In genomic region chr19:52647066-52648046, GRCm38 (mm10) we compare ENCODE assay signal across 12 mouse cellular contexts.
DNase-seq lines count a peak whose midpoint lies in the region; ATAC-seq lines count a peak whose summit lies in the region.
"Had no signal": no experiment of that assay in that cellular context is flagged by ENCODE, and none has a peak within 500 bp of the region (broad histone marks: within the 10 kb centered on the region; RNA-seq: fewer than 3 reads in every experiment).

No protein-coding gene starts in this region.

- ATAC-seq in forebrain, embryonic 14.5 days, result peak; percentile 92
- ATAC-seq in neural tube, embryonic 15.5 days (ENCODE audit: low FRiP score), result peak; percentile 28; the same call in 1 of the 2 replicates

- peak overlapping the region; percentile 9; the same call in 1 of the 2 replicates for H3K4me2 ChIP-seq in forebrain, embryonic 14.5 days (ENCODE audit: low read length)
- no peak overlapping the region for H3K4me2 ChIP-seq in neural tube, embryonic 15.5 days

- intact Hi-C loops in left cerebral cortex, postnatal 14 days (cut with DNase I), result no loop called here

- peak; percentile 28 to 42 for DNase-seq in left cerebral cortex, postnatal 14 days (ENCODE audit: low spot score in 2 of 2)
- DNase-seq in left cerebral cortex, adult 11 months (ENCODE audit: low spot score), result no peak
- DNase-seq in forebrain, embryonic 14.5 days (ENCODE audit: low spot score), result peak; percentile 85
- DNase-seq in layer of hippocampus, adult 9-10 months (ENCODE audit: low spot score), result peak; percentile 43
- no peak for DNase-seq in urinary bladder, postnatal 25 days (ENCODE audit: low spot score)
- DNase-seq in spleen, adult 12 weeks (ENCODE audit: low spot score), result no peak
- DNase-seq in adipocyte (ENCODE audit: low spot score), result no peak
- DNase-seq: heart, adult 2 months; kidney, adult 11 months; lung, postnatal 4 days had no signal

- 37% methylated on average over 17 of the region's 17 CpGs for WGBS in forebrain, embryonic 14.5 days
- WGBS in neural tube, embryonic 15.5 days, result 45% methylated on average over 17 of the region's 17 CpGs

- no peaks in the 10 kb centered on the region for H3K36me3 ChIP-seq in forebrain, embryonic 14.5 days (ENCODE audit: control insufficient read depth, insufficient read depth, low read length)
- no peaks in the 10 kb centered on the region for H3K36me3 ChIP-seq in neural tube, embryonic 15.5 days

- H3K27me3 ChIP-seq in forebrain, embryonic 14.5 days (replicated peaks; ENCODE audit: control insufficient read depth, insufficient read depth, low read length), result no peaks in the 10 kb centered on the region
- no peaks in the 10 kb centered on the region for H3K27me3 ChIP-seq in neural tube, embryonic 15.5 days (replicated peaks)

- H3K4me3 ChIP-seq in forebrain, embryonic 14.5 days (ENCODE audit: low read depth, low read length), result no peak overlapping the region
- H3K4me3 ChIP-seq in neural tube, embryonic 15.5 days (replicated peaks), result no peak overlapping the region
- H3K4me3 ChIP-seq: heart, adult 2 months had no signal

- H3K9me3 ChIP-seq in forebrain, embryonic 14.5 days (replicated peaks; ENCODE audit: control insufficient read depth, low read length), result no peaks in the 10 kb centered on the region
- H3K9me3 ChIP-seq in neural tube, embryonic 15.5 days (replicated peaks), result no peaks in the 10 kb centered on the region

- H3K4me1 ChIP-seq in forebrain, embryonic 14.5 days (ENCODE audit: control insufficient read depth, insufficient read depth, low read length), result peaks cover 7% of the 10 kb centered on the region; the same call in 1 of the 2 replicates
- H3K4me1 ChIP-seq in neural tube, embryonic 15.5 days, result peaks cover 9% of the 10 kb centered on the region; the same call in 1 of the 2 replicates

- H3K9ac ChIP-seq in forebrain, embryonic 14.5 days (ENCODE audit: low read length), result no peak overlapping the region
- H3K9ac ChIP-seq in neural tube, embryonic 15.5 days (replicated peaks), result no peak overlapping the region

- H3K27ac ChIP-seq in forebrain, embryonic 14.5 days (ENCODE audit: low read depth, low read length), result peak overlapping the region; percentile 61
- no peak overlapping the region for H3K27ac ChIP-seq in neural tube, embryonic 15.5 days (replicated peaks)
- H3K27ac ChIP-seq: heart, adult 2 months; stomach, postnatal 0 days had no signal

Comparison
In these comparisons a context has a peak if more than half of its experiments do, and no peak if none do; other contexts are left out.
1. DNase-seq: peak in left cerebral cortex, postnatal 14 days (2 of 2), forebrain, embryonic 14.5 days (single experiment) and layer of hippocampus, adult 9-10 months (single experiment); none in left cerebral cortex, adult 11 months (single experiment), urinary bladder, postnatal 25 days (single experiment), spleen, adult 12 weeks (single experiment) and adipocyte (single experiment).